Mouse (Mus musculus): ENCODE measurements around the gene 1700037H04Rik. TPM values are rescaled to one million over a fixed set of nuclear protein-coding genes. Genes with fewer than 3 reads are reported as not detected.

Gene 1700037H04Rik
- 42.9 TPM for polyA plus RNA-seq (2014; fragmentation: Illumina TruSeq; extraction: RNeasy Lipid Tissue Mini Kit (QIAGEN cat#74804); ENCODE audit: low read depth, low replicate concordance)

DNA sequence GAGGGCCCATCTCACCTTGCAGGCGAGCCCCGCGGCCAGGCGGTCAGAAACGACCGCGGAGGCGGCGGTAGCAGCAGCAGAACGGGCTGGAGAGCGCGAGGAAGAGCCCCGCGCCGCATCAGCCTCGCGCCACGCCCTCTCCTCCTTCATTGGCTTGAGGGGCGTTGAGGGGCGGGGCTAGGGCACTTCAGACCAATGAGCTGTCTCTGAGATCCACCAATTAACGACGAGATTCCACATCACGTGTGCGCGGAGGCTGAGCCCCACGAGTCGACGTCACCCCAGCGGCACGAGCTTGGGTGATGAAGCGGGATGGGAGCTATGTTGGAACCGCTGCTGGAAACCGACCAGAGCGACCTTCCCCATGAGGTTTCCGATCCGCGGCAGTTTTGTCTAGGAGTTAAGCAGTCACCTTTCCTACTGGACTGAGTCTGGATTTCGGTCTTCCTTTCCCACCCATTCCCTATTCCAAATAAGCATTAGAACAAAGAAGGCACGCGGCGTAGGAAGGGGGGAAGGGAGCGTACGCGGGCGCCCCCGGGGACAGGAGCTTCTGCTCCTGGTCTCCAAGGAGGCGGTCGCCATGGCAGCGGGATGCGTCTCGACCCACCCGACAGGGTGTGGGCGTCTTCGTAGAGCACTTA, at the start of gene 1700037H04Rik:
Gene 1700037H04Rik (minus strand): TSS at position 144 of the 644 bp plus-strand sequence.

DNA sequence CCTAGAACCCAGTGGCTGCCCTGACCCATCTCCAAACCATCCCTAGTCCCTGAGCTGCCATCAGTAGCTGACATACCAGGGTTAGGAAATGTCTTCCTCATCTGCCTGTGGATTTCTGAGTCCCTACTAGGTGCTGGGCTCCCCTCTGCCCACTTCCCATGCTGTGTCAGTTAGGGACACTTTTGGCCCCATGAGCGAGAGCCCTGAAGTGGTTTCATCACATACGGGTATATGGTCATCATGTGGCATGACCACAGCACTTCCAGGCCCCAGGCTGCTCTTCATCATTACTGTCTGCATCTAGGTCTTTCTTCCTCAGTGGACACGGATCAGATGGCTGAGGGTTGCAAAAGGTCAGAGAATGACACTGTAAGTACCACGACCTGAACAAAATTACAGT, 46.9 kb upstream of the 1700037H04Rik start, which contains the start of gene Ap5s1:
Gene Ap5s1 (plus strand): TSS at position 301 of the 400 bp plus-strand sequence.

DNA sequence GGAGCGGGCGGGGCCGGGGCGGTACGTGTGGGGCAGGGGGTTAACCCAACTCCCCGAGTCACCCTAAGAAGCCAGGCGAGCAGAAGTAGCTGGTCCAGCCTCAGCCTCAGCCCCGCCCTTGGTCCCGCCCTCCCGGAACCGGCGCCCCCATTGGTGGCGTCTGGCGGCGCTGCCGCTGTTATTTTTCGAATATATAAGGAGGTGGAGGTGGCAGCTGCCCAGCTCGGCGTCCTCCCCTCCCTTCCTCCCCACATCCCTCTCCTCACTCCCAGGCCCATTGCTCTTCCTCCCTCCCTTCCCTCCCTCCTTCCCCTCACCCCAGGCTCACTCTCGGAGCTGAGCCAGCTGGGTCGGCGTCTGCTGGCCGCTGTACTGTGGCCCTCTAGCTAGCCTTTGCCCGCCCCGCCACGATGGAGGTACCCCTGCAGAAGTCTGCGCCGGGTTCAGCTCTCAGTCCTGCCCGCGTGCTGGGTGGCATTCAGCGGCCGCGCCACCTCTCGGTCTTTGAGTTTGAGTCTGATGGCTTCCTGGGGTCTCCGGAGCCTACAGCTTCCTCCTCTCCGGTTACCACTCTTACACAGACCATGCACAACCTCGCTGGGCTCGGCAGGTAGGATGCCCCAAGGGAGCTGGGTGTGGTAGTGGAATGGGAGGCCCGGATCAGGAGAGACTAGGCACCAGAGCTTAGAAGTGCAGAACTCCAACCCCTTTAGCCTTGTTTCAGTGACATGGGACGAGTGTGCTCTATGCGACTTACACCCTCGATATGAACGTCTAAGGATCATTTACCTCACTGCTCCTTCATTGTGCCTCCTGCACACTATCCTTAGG, 27.1 kb upstream of the 1700037H04Rik start, which contains the start of the genes Cdc25b and Spef1:
Gene Cdc25b (plus strand): TSS at position 179 of the 831 bp plus-strand sequence.
Gene Spef1 (minus strand): TSS at position 512 of the 831 bp plus-strand sequence.

DNA sequence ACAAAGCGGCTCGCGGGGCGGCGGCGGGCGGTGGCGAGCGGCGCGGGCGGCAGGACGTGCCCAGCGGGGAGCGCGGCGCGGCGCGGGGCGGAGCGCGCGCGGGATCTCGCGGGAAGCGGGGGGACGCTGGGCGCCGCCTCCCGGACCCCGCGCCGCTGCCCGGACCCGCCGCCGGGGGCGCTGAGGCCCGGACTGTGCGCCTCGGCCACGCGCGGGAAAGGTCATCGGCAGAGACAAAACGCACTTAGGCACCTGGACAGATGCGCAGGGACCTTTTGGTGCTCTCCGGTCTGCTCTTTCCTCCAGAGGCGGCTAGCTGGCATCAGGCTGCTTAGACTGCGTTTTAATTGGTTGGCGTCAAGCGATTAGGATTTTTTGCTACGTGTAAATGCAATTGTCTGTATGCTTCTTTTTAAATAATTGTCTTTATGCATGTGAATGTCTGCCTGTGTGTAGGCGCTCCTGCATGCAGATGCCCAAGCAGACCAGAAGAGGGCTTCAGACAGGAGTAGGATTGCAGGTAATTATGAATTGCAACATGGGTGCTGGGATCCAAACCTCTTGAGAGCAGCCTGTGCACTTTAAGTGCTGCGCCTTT, 20.2 kb upstream of the 1700037H04Rik start, which contains the start of gene Cenpb:
Gene Cenpb (minus strand): TSS at position 78 of the 598 bp plus-strand sequence.

DNA sequence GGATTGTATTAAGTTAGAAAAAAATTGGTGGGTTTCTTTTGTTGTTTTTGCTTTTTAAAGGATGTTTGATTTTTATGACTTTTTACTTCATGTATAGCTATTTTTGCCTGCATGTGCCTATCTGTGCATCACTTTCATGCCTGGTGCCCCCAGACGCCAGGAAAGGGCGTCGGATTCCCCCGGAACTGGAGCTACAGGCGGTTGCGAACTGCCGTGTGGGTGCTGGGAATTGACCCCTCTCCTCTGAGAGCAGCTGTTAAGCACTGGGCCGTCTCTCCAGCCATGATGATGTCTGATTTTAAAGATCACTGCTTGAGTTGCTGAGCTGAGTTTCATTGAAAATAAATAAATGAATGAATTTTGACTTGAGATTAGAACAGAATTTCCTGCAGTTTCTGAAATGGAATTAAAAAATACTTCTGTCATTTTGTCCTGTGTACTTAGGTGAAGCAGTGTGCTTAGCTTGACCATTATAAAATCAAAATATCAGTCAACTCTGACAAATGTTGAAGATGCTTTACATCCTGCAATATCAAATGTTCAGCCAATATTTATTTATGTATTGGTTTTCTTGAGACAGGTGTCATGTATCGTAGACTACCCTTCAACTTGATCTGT, 26.8 kb downstream of the 1700037H04Rik start, which contains the start of gene Gm11037:
Gene Gm11037 (plus strand): TSS at position 568 of the 618 bp plus-strand sequence.

DNA sequence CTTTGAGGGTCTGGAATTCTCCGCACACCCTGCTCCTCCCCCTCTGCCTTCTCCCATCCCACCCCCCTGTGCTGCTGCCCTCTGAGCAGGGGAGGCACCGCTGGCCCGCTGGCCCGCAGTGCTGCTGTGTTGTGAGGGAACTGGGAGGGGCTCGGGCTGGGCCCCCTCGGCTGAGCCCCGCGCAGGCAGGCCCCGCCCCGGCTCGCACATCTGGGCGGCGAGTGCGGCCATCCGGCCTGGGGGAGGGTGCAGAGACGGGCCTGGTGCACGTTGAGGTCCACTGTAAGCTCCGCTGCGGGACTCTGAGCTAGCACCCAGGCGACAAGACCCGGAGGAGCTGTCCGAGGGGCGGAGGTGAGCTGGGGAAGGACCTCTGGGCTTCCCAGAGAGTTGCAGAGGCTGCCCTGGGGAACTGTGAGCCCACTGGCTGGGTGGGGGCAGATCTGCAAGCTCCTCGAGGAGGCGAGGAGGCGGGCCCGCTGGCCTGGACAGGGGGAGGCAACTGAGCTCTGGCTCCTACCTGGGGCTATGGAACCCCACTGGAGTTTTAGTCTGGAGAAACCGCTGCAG, 32.6 kb downstream of the 1700037H04Rik start, which contains the start of gene Hspa12b:
Gene Hspa12b (plus strand): TSS at position 120 of the 570 bp plus-strand sequence.

Other genes starting within 250 kb of the 1700037H04Rik start
- 9.2 TPM for gene Gfra4, start 117.0 kb downstream of the 1700037H04Rik start, polyA plus RNA-seq (2014; fragmentation: Illumina TruSeq; extraction: RNeasy Lipid Tissue Mini Kit (QIAGEN cat#74804); ENCODE audit: low read depth, low replicate concordance)
- 17.7 TPM for gene Adam33, start 96.3 kb downstream of the 1700037H04Rik start, polyA plus RNA-seq (2014; fragmentation: Illumina TruSeq; extraction: RNeasy Lipid Tissue Mini Kit (QIAGEN cat#74804); ENCODE audit: low read depth, low replicate concordance)
- gene Siglec1, start 73.3 kb downstream of the 1700037H04Rik start, polyA plus RNA-seq (2014; fragmentation: Illumina TruSeq; extraction: RNeasy Lipid Tissue Mini Kit (QIAGEN cat#74804); ENCODE audit: low read depth, low replicate concordance), result 5.8 TPM
- 19.5 TPM for gene Hspa12b, start 32.8 kb downstream of the 1700037H04Rik start, polyA plus RNA-seq (2014; fragmentation: Illumina TruSeq; extraction: RNeasy Lipid Tissue Mini Kit (QIAGEN cat#74804); ENCODE audit: low read depth, low replicate concordance)
- gene Gm11037, start 26.6 kb downstream of the 1700037H04Rik start, polyA plus RNA-seq (2014; fragmentation: Illumina TruSeq; extraction: RNeasy Lipid Tissue Mini Kit (QIAGEN cat#74804); ENCODE audit: low read depth, low replicate concordance), result not detected
- gene Cenpb, start 20.0 kb upstream of the 1700037H04Rik start, polyA plus RNA-seq (2014; fragmentation: Illumina TruSeq; extraction: RNeasy Lipid Tissue Mini Kit (QIAGEN cat#74804); ENCODE audit: low read depth, low replicate concordance), result 62.4 TPM
- gene Cdc25b, start 26.9 kb upstream of the 1700037H04Rik start, polyA plus RNA-seq (2014; fragmentation: Illumina TruSeq; extraction: RNeasy Lipid Tissue Mini Kit (QIAGEN cat#74804); ENCODE audit: low read depth, low replicate concordance), result 5.4 TPM
- gene Spef1, start 27.2 kb upstream of the 1700037H04Rik start, polyA plus RNA-seq (2014; fragmentation: Illumina TruSeq; extraction: RNeasy Lipid Tissue Mini Kit (QIAGEN cat#74804); ENCODE audit: low read depth, low replicate concordance), result 5.1 TPM
- 21.9 TPM for gene Ap5s1, start 47.0 kb upstream of the 1700037H04Rik start, polyA plus RNA-seq (2014; fragmentation: Illumina TruSeq; extraction: RNeasy Lipid Tissue Mini Kit (QIAGEN cat#74804); ENCODE audit: low read depth, low replicate concordance)
- gene Mavs, start 74.0 kb upstream of the 1700037H04Rik start, polyA plus RNA-seq (2014; fragmentation: Illumina TruSeq; extraction: RNeasy Lipid Tissue Mini Kit (QIAGEN cat#74804); ENCODE audit: low read depth, low replicate concordance), result 26.2 TPM
- 28.5 TPM for gene Pank2, start 102.4 kb upstream of the 1700037H04Rik start, polyA plus RNA-seq (2014; fragmentation: Illumina TruSeq; extraction: RNeasy Lipid Tissue Mini Kit (QIAGEN cat#74804); ENCODE audit: low read depth, low replicate concordance)
- 9.0 TPM for gene Rnf24, start 192.8 kb upstream of the 1700037H04Rik start, polyA plus RNA-seq (2014; fragmentation: Illumina TruSeq; extraction: RNeasy Lipid Tissue Mini Kit (QIAGEN cat#74804); ENCODE audit: low read depth, low replicate concordance)